Mouse (Mus musculus): ENCODE data around the gene Chsy1. TPM values are rescaled to one million over a fixed set of nuclear protein-coding genes. Genes with fewer than 3 reads are reported as not detected.

Gene Chsy1
- polyA plus RNA-seq, 1 experiment from 2014 or later, result 29.0 TPM

DNA sequence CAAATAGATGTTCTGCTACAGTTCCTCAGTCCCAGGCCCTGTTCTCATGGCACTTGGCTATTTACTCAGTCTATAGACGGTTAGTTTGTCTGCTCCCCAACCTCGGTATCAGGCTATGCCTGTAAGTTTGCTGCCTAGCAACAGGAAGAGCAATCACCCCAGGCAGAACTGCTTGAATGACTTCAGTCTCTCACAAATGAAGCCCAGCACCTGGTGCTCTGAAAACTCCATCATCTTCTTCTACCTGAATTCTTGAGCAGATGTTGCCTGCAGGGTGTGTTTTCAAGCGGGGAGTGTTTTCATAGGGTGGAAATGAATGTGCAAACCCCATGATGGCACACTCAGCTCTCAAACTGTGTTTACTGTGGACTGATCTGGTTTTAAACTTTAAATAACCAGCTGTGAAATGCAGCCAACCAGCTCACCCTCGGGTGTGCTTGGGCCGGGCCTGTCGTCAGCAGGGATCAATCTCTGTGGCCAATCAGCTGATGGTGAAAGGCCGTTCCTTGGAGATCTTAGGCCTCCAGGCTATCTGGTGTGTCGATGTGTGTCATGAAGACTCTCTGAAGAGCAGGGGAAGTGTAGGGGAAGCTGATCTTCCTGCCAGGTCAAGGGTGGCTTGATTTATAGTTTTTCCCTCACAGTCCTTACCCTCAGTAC, 91.6 kb downstream of the Chsy1 start:
- no peak overlapping the region for H3K4me2 ChIP-seq
- no peaks in the 10 kb centered on the region for H3K27me3 ChIP-seq (ENCODE audit: insufficient read depth, low read length)
- H3K36me3 ChIP-seq (ENCODE audit: insufficient read depth), result no peaks in the 10 kb centered on the region
- ATAC-seq (ENCODE audit: insufficient read depth), result 0 out of 2 replicates have a peak, but pooled peaks have one; percentile 29
- no peak overlapping the region for H3K4me3 ChIP-seq (ENCODE audit: low read depth, low read length)
- H3K9ac ChIP-seq, result no peak overlapping the region
- 30% methylated on average over 8 of the region's 8 CpGs for WGBS
- H3K4me1 ChIP-seq (ENCODE audit: insufficient read depth), result peaks cover 6% of the 10 kb centered on the region; the same call in 1 of the 2 replicates
- no peak for TF ChIP-seq CTCF (IDR thresholded peaks at IDR 0.05; ENCODE audit: low read depth)
- DNase-seq, result peak; percentile 24
- no peaks in the 10 kb centered on the region for H3K9me3 ChIP-seq (ENCODE audit: low read depth, low read length)
- H3K27ac ChIP-seq (ENCODE audit: low read depth), result peak overlapping the region; percentile 36; the same call in 1 of the 2 replicates

- H3K27me3 ChIP-seq (ENCODE audit: insufficient read depth, low read length), result no peaks in the 10 kb centered on the region
- H3K36me3 ChIP-seq (ENCODE audit: insufficient read depth), result no peaks in the 10 kb centered on the region
- H3K4me3 ChIP-seq (ENCODE audit: low read depth, low read length), result no peak overlapping the region
- H3K9ac ChIP-seq, result no peak overlapping the region
- WGBS, result 68% methylated on average over 2 of the region's 2 CpGs
- no peak overlapping the region for H3K4me2 ChIP-seq
- H3K27ac ChIP-seq (ENCODE audit: low read depth), result no peak overlapping the region
- H3K9me3 ChIP-seq (ENCODE audit: low read depth, low read length), result no peaks in the 10 kb centered on the region
- peaks cover 6% of the 10 kb centered on the region; the same call in 1 of the 2 replicates for H3K4me1 ChIP-seq (ENCODE audit: insufficient read depth)
- ATAC-seq (ENCODE audit: insufficient read depth) (no peak), DNase-seq (no peak)
- no peak for TF ChIP-seq CTCF (IDR thresholded peaks at IDR 0.05; ENCODE audit: low read depth)
These were observed 92.3 kb downstream of the Chsy1 start for GRCm38 (mm10) chr7:66201657-66202056.

GRCm38 (mm10) chr7:66209920-66210319, 100.6 kb downstream of the Chsy1 start:
- H3K4me3 ChIP-seq (ENCODE audit: low read depth, low read length), result no peak overlapping the region
- no peaks in the 10 kb centered on the region for H3K4me1 ChIP-seq (ENCODE audit: insufficient read depth)
- WGBS, result 87% methylated on average over 2 of the region's 2 CpGs
- H3K27ac ChIP-seq (ENCODE audit: low read depth), result no peak overlapping the region
- H3K36me3 ChIP-seq (ENCODE audit: insufficient read depth), result no peaks in the 10 kb centered on the region
- H3K4me2 ChIP-seq, result no peak overlapping the region
- no peaks in the 10 kb centered on the region for H3K27me3 ChIP-seq (ENCODE audit: insufficient read depth, low read length)
- ATAC-seq (ENCODE audit: insufficient read depth) (no peak), DNase-seq (no peak)
- TF ChIP-seq CTCF (IDR thresholded peaks at IDR 0.05; ENCODE audit: low read depth), result no peak
- H3K9ac ChIP-seq, result no peak overlapping the region
- no peaks in the 10 kb centered on the region; the same call in 1 of the 2 replicates for H3K9me3 ChIP-seq (ENCODE audit: low read depth, low read length)

DNA sequence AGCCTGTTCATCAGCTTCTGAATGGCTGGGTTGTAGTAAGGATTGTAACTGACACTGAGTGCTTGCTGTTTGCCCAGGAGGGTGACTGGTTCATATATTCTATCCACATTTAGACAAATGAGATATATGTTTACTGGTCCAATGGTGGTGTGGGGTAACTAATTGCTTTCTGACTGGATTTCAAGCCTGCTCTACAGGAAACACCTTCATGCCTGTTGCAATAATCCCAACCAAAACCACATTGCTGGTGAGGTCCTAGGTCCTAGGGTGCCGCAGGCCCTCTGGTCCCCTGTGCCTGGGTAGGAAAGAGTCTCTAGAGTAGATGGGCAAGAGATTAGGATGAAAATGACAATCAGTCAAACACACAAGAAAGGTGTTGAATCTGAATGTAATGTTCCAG, 103.6 kb downstream of the Chsy1 start:
- H3K9ac ChIP-seq, result no peak overlapping the region
- no peak for TF ChIP-seq CTCF (IDR thresholded peaks at IDR 0.05; ENCODE audit: low read depth)
- H3K27ac ChIP-seq (ENCODE audit: low read depth), result no peak overlapping the region
- no peaks in the 10 kb centered on the region for H3K36me3 ChIP-seq (ENCODE audit: insufficient read depth)
- DNase-seq (no peak), ATAC-seq (ENCODE audit: insufficient read depth) (no peak)
- no peaks in the 10 kb centered on the region for H3K27me3 ChIP-seq (ENCODE audit: insufficient read depth, low read length)
- no peak overlapping the region for H3K4me2 ChIP-seq
- peaks cover 7% of the 10 kb centered on the region for H3K4me1 ChIP-seq (ENCODE audit: insufficient read depth)
- WGBS, result 83% methylated on average over 1 of the region's 1 CpGs
- no peak overlapping the region for H3K4me3 ChIP-seq (ENCODE audit: low read depth, low read length)
- no peaks in the 10 kb centered on the region; the same call in 1 of the 2 replicates for H3K9me3 ChIP-seq (ENCODE audit: low read depth, low read length)

GRCm38 (mm10) chr7:66214477-66214876, 105.2 kb downstream of the Chsy1 start:
- whole genome bisulfite sequencing, result 45% methylated on average over 6 of the region's 6 CpGs
- Histone ChIP-seq H3K36me3 (ENCODE audit: insufficient read depth) (no peaks in the 10 kb centered on the region), H3K4me2 (no peak overlapping the region), H3K9me3 (ENCODE audit: low read depth, low read length) (no peaks in the 10 kb centered on the region), H3K9ac (no peak overlapping the region), H3K4me3 (ENCODE audit: low read depth, low read length) (no peak overlapping the region), H3K27me3 (ENCODE audit: insufficient read depth, low read length) (no peaks in the 10 kb centered on the region), H3K27ac (ENCODE audit: low read depth) (no peak overlapping the region), H3K4me1 (ENCODE audit: insufficient read depth) (peaks cover 15% of the 10 kb centered on the region)
- no peak for DNase-seq
- ATAC-seq (ENCODE audit: insufficient read depth), result no peak
- TF ChIP-seq CTCF (IDR thresholded peaks at IDR 0.05; ENCODE audit: low read depth), result no peak

DNA sequence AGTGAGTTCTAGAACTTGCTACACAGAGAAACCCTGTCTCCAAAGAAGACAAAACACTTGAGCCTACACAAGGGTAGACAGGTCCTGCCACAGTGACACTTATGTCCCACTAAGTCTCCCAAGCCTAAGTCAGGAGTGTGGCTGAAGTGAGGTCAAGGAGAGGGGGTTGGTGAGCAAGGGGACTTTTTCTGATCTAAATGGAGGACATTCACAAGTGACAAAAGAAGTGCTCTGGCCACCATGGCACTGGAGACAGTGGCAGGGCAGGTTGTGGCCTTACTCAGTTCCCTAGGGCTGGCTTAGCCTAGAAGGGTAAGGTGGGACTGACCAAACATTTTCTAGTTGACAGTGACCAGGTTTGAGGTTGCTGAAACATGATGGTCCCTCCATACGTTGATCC, 106.6 kb downstream of the Chsy1 start:
- 66% methylated on average over 1 of the region's 1 CpGs for WGBS
- no peak overlapping the region for H3K4me2 ChIP-seq
- no peak for TF ChIP-seq CTCF (IDR thresholded peaks at IDR 0.05; ENCODE audit: low read depth)
- H3K4me1 ChIP-seq (ENCODE audit: insufficient read depth), result peaks cover 15% of the 10 kb centered on the region
- H3K9ac ChIP-seq, result no peak overlapping the region
- H3K27ac ChIP-seq (ENCODE audit: low read depth), result no peak overlapping the region
- no peaks in the 10 kb centered on the region for H3K36me3 ChIP-seq (ENCODE audit: insufficient read depth)
- ATAC-seq (ENCODE audit: insufficient read depth), result no peak
- DNase-seq, result no peak
- H3K4me3 ChIP-seq (ENCODE audit: low read depth, low read length), result no peak overlapping the region
- no peaks in the 10 kb centered on the region for H3K9me3 ChIP-seq (ENCODE audit: low read depth, low read length)
- no peaks in the 10 kb centered on the region for H3K27me3 ChIP-seq (ENCODE audit: insufficient read depth, low read length)

DNA sequence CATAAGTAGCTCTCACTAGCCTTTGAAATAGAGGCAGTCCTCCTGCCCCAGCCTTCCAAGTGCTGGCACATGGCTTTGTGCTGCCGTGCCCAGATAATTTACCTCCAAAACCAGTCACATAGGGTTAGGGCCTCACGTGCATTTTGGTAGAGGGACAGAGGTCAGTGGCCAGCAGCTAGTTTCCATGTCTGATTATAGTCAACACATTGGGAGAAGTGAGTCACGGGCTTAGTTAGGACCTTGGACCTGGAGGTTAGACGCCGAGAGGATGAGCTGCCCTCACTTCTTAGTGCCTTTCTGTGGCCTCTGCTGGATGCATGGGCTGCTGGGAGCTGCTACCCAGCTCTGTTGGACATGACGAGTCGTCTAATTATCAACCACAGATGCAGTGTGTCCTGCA, 107.7 kb downstream of the Chsy1 start:
- no peaks in the 10 kb centered on the region for H3K27me3 ChIP-seq (ENCODE audit: insufficient read depth, low read length)
- ATAC-seq (ENCODE audit: insufficient read depth) (no peak), DNase-seq (no peak)
- WGBS, result 84% methylated on average over 7 of the region's 7 CpGs
- no peak for TF ChIP-seq CTCF (IDR thresholded peaks at IDR 0.05; ENCODE audit: low read depth)
- no peak overlapping the region for H3K4me2 ChIP-seq
- H3K9ac ChIP-seq, result no peak overlapping the region
- peaks cover 15% of the 10 kb centered on the region for H3K4me1 ChIP-seq (ENCODE audit: insufficient read depth)
- no peaks in the 10 kb centered on the region for H3K9me3 ChIP-seq (ENCODE audit: low read depth, low read length)
- H3K4me3 ChIP-seq (ENCODE audit: low read depth, low read length), result no peak overlapping the region
- H3K36me3 ChIP-seq (ENCODE audit: insufficient read depth), result no peaks in the 10 kb centered on the region
- no peak overlapping the region for H3K27ac ChIP-seq (ENCODE audit: low read depth)
